Mouse (Mus musculus): ENCODE measurements at regions not wholly inside any gene's neighbourhood (a gene's known extent, or its start where the extent isn't known, plus 50 kb on each side); places are given as distances from the start of the nearest gene placed in this dataset.

- TF ChIP-seq POLR2A (IDR thresholded peaks at IDR 0.05; ENCODE audit: low read depth, low read length) (no peak), CTCF (IDR thresholded peaks at IDR 0.05; ENCODE audit: extremely low read depth, insufficient read length, insufficient replicate concordance, low read depth, low read length) (no peak)
These were observed 163.7 kb downstream of the Kit start for GRCm38 (mm10) chr5:75738445-75738844.

All from small intestine, adult 2 months (tissue).